Mouse (Mus musculus): Measurements from ENCODE around the gene Ms4a2.
A peak's percentile ranks its signal among the peaks of the same experiment; 100 is the strongest.

The Ms4a2 gene

DNA sequence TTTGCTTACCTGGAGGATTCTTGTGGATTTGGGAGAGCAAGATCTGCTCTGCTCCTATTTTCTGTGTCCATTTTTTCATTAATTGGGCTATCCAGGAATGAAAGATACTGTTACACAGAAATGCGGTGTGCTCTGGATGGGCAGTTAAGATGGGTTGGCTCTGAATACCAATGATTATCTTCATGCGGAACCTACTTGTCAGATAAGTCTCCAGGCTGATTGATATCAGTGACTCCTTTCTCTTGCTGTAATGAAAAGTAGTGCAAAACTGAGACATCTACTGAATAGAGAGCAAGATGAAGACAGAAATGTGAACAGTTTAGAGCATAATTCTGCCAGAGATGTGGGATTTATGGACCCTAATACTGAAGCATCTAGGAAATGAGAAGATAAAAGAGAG is at the start of gene Ms4a2:
TSS of gene Ms4a2 (minus strand) at position 169 of the 400 bp plus-strand sequence.
- DNase-seq (ENCODE audit: inconsistent ontology term): no peak

DNA sequence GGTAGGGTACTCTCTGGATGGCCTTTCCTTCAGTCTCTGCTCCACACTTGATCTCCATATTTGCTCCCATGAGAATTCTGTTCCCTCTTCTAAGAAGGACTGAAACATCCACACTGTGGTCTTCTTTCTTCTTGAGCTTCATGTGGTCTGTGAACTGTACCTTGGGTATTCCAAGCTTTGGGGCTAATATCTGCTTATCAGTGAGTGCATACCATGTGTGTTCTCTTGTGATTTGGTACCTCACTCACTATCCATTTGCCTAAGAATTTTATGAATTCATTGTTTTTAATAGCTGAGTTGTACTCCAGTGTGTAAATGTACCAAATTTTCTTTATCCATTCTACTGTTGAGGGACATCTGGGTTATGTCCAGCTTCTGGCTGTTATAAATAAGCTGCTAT is 38.0 kb upstream of the Ms4a2 start:
- no peak for DNase-seq (ENCODE audit: inconsistent ontology term)

DNA sequence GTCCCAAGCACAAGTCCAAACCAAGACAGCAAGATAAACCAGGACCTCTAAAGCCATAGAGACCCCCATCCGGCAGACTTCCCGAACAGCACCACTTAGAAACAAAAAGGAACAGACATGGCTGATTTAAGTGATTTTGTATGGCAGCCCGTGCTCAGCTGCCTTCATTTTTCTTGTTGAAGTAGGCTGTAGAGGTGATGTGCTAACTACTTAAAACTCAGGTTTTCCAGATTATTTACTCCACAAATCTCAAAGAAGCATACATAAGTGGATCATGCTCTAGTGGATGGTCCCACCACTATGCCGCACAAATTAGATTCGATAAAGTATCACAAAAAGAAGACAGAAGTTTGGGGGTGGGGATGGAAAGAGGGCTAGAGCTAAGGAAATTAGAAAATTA is 36.9 kb upstream of the Ms4a2 start, which contains the start of gene Oosp2:
TSS of gene Oosp2 (minus strand) at position 101 of the 400 bp plus-strand sequence.
- no peak for DNase-seq (ENCODE audit: inconsistent ontology term)

DNA sequence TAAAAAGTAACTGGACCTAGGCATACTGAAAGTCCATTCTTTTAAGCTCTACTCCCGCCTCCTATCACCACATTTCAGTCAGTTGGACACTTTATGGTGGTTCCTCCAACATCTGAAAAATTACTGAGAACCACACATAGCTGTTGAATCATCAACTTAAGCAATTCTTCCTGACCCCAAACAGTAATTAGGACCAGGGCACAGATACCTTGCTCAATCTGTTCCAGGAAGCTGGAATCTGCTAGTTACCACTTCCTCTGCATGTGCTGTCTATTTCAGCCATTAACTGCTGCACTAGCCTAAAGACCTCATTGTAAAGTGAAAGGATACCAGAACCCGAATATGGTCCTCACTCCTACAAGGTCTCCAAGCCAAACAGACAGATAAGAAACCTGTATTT is 35.6 kb upstream of the Ms4a2 start:
- no peak for DNase-seq (ENCODE audit: inconsistent ontology term)

DNA sequence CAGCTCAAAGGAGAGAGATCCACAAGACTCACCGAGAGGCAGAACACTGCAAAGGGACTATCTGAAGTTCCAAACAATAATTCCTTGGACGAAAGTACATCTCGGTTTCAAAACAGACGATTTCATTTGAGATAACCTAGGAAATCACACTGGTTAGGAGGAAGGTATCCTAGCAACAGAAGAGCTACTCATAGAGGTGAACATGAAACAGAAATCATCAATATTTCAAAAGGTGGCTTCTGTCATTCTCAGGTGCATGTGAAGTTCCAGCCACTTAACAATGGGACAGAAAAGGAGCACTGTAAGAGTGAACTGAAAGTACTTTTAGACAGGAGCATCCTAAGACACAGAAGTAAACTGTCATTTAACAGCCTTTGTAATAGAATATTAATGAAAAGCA is 26.0 kb upstream of the Ms4a2 start:
- DNase-seq (ENCODE audit: inconsistent ontology term): no peak

DNA sequence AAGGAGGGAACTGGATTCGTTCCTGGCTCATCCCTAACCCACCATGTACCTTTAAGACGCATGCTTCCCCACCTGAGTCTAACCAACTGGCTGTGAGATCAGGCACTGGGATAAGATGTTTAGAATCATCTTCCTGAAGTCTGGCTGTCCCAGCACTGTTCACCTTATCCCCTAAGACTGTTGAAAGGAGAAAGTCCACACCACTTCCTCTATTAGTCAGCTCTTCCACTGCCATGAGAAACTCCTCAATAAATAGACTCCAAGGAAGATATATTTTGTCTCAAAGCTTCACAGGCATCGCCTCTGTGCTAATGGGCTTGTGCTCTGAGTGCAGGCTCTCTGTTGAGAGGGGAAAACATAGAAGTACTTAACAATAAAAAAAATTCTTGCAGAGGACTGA is 22.6 kb upstream of the Ms4a2 start:
- DNase-seq (ENCODE audit: inconsistent ontology term): no peak

DNA sequence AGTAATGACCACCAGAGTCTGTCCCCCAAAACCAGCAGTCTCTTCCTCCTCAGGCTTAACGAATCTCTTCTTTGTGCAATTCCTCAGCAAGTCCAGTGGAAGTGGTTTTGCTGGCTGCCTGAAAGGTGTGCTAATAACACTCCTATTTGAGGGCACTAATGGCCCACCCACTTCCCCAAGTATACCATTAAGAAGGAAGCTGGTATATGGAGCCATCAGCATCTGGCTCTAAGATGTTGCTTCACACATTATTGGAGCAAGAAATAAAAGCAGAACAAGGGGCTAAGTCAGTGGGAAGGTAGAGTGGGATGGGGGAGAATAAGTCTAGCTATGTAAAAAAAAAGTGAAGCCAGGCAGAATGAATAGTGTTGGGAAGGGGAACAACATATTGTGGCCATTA is 17.2 kb upstream of the Ms4a2 start, which contains the start of gene Ms4a3:
TSS of gene Ms4a3 (minus strand) at position 120 of the 400 bp plus-strand sequence.
- no peak for DNase-seq (ENCODE audit: inconsistent ontology term)

DNA sequence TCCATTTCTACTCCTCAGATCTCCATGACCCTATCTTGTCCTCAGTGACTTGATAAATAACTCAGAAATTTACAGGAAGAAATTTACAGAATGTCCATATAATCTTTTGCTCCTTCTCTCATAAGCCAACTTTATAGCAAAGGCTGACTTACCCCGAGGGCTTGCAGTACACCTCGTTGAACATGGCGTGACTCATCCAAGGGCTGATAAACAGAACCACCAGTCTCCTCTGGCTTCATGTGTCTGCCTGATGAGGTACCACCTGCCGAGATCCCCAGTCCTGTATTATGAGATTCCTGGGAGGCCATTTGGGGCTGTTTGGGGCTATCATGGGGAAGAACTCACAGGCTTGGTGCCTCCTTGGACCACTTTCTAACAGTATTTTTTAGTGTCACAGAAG is 15.5 kb upstream of the Ms4a2 start:
- peak; percentile 2 for DNase-seq (ENCODE audit: inconsistent ontology term)

DNA sequence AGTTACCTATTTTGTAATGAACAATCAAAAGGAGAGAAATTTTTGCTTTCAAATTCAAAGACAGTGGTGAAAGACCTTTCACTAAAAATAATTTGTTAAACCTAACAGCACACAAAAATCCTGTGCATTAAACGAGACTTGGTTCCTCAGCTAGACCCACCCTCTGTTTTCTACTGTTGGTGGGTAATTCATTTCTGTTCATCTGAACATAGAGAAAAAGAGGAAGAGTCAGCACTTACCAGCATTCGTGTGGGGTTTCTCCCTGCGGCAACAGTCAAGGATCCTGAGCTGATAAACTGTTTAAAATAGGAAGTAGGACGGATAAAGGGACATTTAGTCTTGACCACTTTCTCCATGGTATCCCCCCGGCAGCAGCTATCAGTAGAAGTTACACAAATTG is 12.1 kb upstream of the Ms4a2 start:
- DNase-seq (ENCODE audit: inconsistent ontology term): no peak

DNA sequence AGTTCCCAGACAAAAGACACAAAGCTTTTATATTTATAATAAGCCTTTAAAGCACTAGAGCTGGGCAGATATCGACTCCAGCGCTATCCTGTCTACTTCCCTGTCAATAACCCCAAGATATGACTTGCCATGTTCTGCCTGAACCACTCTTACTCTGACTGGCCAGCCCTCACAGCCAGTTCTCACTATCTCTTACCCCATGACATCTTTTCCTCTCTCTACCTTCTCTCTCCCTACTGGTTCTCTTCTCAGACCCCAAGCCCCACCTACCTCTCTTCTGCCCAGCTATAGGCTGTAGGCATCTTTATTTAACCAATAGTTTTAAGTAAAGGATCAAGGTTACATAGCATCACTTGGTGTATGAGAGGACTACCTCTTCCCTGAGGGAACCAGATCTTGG is 10.8 kb upstream of the Ms4a2 start:
- DNase-seq (ENCODE audit: inconsistent ontology term): no peak

DNA sequence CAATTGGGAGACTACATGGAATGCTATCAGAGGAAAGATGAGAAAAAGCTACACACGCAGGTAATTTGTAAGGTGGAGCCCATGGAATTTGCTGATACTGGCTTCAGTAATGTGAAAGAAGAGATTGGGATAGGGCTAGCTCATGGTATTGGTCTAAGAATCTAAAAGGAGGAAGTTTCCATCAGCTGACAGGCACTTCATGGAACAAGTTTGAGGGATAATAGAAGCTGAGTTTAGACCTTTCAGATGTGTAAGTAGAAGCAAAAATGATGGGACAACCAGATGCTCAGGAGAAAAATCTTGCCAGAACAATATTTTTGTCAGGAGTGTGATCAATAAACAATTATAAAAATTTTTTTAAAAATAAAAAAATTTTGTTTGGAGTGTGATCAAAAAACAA is 10.2 kb upstream of the Ms4a2 start:
- DNase-seq (ENCODE audit: inconsistent ontology term): no peak

DNA sequence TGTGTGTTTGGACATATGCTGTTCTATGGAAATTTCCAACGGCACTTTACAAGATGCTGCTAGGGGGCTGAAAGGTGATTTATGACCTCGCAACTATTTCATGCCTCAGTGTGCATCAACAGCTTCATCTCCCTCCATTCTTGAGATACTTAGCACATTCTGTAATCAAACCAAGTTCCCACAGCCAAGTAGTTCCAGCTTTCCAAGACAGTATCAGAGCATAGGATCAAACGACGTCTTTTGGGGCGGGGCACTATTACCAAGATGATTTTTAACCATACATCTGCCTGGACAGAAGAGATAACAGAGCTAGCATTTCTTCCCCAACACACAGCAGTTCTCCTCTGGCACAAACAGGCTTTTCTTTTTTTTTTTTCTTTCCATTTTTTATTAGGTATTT is 1.7 kb upstream of the Ms4a2 start:
- no peak for DNase-seq (ENCODE audit: inconsistent ontology term)

DNA sequence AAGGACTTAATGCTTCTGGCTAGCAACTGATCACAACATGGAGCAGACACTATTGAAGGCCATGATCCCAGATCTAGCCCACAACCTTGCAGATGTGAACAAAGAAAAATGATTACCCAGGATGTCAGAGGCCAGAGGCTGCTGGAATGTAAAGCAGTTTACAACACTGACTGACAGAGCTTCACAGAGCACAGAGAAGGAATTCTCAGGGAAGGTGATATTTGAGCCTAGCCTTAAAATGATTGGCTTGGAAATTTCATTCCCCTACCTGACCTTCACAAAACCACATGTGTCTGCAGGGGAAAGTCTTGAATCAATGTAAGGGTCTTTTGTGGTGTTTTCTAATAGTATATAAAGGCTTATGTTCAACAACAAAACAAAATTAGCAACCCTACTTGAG is 1.3 kb upstream of the Ms4a2 start:
- no peak for DNase-seq (ENCODE audit: inconsistent ontology term)

DNA sequence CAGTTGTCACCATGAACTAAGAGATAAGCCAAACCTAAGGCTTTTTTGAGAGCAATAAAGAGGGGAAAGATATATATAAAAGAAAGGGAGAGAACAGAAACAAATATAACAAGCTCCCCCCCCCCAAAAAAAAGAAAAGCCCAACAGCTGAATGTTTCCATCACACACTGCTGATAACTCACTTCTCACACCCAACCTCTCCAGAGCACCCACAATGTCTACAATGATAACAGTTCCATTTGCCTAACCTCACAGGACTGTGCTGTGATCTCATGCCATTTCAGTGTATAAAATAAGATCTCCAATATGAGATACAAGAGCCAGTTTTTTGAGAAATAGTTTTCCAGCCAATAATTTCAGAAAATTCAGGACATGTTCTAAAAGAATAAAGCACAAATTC is 5.5 kb downstream of the Ms4a2 start:
- DNase-seq (ENCODE audit: inconsistent ontology term): no peak

DNA sequence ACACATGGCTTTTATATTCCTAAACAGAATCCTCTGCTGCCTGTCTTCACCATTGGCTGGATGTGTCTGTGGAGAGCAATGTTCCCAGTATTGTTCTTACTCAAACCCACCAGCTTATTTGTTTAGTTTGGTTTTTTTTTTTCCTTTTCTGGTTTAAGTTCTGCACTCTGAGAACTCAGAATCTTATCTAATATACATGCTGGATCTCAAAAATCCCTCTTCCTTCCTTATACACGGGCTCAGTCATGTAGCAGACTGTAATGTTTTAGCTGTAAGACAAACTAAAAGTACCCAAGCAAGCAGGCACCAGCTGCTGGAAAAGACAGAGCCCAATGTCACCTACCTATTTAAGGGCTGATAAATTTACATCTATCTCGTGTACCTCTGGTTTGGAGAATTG is 8.7 kb downstream of the Ms4a2 start:
- no peak for DNase-seq (ENCODE audit: inconsistent ontology term)

DNA sequence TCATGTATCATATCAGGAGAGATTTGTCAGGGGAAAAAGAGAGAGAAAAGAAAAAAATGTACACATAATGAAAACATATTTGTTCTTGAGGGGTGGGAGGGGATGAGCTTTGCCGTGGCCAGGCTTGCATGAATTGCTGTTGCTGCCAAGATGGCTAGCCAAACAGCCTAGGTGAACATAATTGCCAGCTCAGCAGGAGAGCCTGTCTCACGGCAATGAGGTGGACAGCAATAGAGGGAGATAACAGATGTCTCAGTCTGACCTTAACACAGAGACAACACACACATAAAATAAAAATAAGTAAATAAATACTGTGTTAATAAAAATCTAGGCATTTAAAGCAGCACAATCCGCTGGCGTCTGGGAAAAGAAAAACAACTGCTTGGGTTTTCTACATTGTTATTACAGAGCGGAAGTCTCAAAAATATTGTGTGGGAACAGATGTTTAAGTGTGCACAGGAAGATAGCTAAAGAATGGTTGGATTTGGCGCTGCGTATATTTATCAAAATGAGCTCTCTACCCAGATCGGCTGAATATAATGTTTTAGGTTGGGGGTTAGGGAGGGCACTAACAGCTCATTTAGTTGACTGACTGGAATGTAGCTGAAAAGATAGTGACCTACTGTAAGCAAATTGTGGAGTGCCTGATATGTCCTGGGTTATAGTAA is 9.6 kb downstream of the Ms4a2 start:
- no peak for DNase-seq (ENCODE audit: inconsistent ontology term)

DNA sequence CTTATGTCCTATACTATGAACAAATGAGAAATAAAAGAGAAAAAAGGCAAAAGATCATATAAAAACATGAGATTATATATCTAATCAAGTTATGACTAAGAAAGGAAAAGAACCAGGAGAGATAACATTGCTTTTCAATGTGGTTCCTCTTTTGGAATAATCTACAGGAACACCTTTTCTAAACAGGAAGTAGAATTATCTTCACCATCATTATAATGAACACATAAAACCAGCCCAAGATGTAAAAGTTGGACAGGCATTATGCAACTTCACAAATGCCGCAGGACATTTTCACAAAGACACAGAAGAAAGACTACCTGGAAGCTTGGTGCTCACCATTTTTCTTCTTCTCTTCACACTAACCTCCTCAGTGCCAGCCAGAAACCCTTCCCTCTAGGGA is 10.4 kb downstream of the Ms4a2 start:
- DNase-seq (ENCODE audit: inconsistent ontology term): no peak

DNA sequence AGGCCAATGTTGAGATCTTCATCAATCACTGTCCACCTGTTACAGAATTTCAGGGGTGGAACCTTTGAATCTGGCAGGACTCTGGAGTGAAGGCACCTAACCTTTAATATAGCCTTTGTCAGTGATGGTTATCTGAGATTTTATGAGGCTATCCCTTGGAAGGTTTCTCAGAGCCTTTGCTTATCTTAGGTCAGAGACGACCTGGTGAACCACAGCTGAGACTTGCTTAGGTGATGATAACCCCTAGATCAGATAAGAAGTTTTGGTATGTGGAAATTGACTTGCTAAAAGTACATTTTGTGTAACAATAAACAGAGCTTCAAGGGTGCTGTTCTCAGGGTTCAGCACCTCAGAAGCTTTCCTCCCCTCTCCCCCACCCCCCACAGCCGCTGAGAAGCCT is 11.2 kb downstream of the Ms4a2 start:
- DNase-seq (ENCODE audit: inconsistent ontology term): no peak

DNA sequence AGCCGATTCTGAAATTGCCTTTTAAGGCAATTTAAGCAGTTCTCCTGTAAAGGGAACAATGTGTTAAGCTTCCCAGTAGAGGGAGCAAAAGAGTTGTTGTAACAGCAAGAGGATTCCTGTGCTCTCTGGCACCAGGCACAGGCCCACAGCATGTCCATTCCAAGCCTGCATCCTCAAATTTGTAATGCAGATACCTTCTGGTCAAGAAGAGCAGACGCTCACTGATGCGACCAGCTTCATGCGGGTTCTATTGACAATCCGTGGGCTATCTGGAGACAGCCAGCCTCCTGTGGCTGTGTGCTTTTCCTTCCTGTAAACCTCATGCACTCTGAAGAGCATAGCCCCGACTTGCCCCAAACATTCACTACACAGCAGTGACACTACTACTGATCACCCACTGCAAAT is 12.0 kb downstream of the Ms4a2 start:
- peak; percentile 44 for DNase-seq (ENCODE audit: inconsistent ontology term)

DNA sequence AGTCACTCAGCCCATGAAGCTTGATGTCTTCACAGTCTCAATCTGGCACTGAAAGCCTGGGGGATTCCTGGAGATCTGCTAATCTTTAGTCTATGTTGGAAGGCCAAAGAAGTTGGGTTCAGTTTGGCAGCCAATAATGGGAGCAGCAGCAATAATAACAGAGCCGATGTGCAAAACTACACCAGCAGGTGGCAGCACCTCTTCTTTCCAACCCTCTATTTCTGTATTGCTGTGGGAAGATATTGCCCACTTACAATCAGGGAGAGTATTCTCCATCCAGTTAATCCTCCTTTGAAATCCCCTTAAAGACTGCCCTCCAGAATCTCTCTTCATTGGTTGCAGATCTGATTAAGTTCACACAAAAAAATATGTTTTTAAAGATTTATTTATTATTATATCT is 15.3 kb downstream of the Ms4a2 start:
- DNase-seq (ENCODE audit: inconsistent ontology term): peak; percentile 20

DNA sequence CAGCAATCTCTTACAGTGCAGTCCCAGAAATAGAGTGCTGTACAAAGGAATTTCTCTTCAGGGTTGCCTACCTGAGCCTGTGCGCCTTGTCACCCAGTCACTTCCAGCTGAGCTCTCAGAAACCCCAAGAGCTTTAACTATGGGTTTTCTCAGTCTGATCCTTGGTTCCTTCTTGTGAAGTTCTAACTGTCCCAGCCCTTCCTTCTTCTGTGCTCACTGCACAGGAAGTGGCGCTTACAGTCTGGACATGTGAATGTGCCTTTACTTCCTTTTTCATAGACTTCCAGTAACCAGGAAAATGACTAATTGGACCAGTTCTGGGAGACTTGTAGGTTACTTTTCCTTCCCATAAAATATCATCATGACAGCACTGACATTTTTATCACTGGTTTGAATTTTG is 18.9 kb downstream of the Ms4a2 start, which contains the start of gene Ms4a6d:
TSS of gene Ms4a6d (minus strand) at position 247 of the 400 bp plus-strand sequence.
- DNase-seq (ENCODE audit: inconsistent ontology term): no peak

DNA sequence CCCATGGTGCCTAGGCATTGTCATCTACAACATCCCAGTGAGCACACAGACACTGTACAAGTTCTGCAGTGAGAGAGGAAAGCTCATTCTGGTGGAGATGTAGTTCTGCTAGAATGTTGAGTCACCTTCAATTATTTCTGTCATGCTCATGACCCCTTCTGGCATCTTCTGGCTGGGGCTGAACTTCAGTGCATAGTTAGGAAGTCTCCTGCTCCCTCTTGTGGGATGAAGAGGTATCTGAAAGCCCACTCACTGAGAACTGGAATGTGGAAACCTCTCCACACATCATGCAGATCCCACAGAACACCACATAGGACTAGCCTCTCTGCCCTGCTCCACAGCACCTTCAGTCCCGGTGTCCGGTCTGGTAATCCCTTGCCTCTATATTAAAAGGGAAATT is 21.5 kb downstream of the Ms4a2 start:
- peak; percentile 65 for DNase-seq (ENCODE audit: inconsistent ontology term)

DNA sequence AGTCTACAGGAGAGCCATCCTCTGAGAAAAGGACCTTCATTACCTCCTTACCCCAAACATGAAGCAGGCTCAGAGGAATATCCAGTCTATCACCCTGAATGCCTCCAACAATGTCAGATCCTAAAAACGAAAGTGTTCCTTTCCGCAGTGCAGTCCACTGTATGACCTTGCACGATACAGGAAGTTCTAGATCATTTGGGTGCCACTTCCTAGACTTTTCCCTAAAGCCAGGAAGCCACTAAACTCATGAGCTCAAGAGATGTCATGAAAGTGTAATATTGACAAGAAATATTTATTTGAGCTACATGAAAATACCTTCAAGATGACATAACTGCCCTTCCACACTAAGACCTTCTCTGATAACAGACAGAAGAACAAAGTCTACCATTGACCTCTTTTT is 22.2 kb downstream of the Ms4a2 start:
- no peak for DNase-seq (ENCODE audit: inconsistent ontology term)

DNA sequence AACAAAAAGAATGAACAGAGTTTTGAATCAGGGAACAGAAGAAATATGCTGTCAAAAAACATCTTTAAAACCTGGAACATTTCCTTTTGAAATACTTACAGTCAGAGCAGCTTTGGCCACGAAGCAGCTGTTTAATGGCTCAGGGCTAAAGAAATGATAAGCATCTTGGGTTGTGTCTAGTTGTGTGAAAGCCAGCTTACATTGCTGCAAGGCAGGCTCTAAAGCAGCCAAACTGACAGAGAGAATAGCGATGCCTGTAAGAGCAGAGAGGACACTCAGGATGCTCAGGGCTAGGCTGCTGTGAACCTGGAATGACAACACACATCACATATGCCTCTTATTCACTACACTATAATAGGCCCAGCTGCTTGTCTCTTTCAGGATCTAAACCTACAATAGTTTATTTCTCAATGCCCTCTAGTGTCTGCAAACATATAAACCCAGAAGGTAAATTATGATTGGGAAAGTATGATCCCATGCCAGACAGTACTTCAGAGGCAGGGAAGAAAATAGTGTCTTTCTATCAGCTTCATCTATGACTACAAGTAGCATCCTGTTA is 33.5 kb downstream of the Ms4a2 start:
- no peak for DNase-seq (ENCODE audit: inconsistent ontology term)

All from Muller cell, postnatal 12 days (primary cell).